Mouse (Mus musculus): ENCODE measurements around the gene Csnk1e. TPM values are rescaled to one million over a fixed set of nuclear protein-coding genes. Genes with fewer than 3 reads are reported as not detected.
"Not testable (repeated sequence)": the region's sequence is repeated elsewhere in the genome, so short reads cannot be mapped to it uniquely, and the experiment has no call there.

Gene Csnk1e
- total RNA-seq (2021) = 10 to 100 TPM; 43.1 to 43.9 TPM
- long read RNA-seq, experiment 1, transcript Csnk1e-202 (11 exons, 1,391 nt) = major isoform, 7 of 25 reads
- long read RNA-seq, experiment 1, partial matches to known transcripts = 4 of 25 reads
- long read RNA-seq, experiment 1, other reads (novel, unspliced or antisense) = 8 of 25 reads
- long read RNA-seq, experiment 2, transcript Csnk1e-202 (11 exons, 1,391 nt) = major isoform, 20 of 36 reads
- long read RNA-seq, experiment 2, partial matches to known transcripts = 4 of 36 reads
- long read RNA-seq, experiment 2, other reads (novel, unspliced or antisense) = 11 of 36 reads

DNA sequence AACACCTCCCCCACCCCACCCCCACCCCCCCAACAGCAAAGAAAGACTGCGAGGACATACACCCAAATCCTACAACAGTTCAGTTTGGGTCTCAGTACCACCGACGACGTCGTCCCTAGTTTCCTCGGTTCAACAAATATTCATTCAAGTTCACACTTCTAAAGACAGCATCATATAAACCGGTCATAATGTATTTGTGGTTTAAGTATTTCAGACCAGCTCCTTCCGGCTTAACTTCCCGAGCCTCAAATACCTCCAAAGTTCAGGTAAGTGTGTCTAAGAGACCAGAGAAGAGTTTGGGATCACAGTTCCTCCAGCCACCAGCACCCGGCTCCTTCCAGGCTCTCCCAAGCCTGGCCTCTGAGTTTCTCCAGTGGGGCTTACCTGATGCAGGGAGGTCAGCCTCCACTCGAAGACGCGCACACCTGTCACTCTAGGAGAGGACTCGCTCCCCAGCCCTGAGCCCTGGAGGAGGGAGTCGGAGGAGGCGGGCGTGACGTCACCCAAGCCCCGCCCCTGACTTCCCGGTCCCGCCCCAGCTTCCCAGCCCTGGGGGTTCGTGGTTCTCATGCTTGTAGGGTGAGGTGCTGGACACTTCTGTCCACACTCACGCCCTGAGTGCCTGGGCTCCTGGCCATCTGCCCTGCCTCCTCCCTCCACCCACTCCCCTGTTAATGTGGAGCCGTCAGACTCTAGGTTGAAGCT is at the start of gene Csnk1e:
Gene Csnk1e (minus strand): TSS at position 461 of the 705 bp plus-strand sequence.
- DNase-seq = peak; percentile 72

DNA sequence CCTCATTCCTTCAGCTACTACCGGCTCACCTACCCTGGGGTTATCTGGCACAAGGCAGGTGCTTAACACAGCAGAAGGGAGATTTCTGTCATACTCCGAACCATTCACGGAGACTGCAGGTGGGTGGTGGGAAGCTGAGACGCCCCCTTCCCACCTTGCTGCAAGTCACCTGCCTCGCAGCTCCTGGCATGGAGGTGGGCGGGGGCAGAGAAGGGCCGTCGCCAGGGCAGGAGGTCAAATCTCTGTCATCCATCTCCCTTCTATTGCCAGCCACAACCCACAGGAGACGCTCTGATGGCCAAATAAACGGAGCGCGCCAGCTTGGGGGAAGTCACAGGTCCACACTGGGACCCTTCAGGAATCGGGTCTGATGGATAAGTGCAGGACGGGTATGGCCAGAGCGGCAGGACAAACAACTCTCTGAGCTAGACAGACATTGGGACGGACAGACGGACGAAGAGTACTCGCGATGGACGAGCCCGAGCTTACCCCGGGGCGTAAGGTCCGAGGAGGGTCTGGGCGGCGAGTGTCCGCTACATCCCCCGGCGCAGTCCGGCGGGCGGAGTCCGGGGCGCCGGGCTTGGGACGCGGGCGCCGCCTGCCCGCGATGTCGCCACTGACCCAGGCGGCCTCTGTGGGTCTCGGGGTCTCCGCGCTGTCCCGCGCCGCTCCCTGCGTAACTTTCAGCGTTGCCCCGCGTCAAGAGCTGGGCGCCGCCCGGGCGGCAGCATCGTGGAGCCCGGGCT is 49.5 kb upstream of the Csnk1e start, which contains the start of gene Kcnj4:
Gene Kcnj4 (minus strand): TSS at position 535 of the 746 bp plus-strand sequence.
- DNase-seq = no peak

DNA sequence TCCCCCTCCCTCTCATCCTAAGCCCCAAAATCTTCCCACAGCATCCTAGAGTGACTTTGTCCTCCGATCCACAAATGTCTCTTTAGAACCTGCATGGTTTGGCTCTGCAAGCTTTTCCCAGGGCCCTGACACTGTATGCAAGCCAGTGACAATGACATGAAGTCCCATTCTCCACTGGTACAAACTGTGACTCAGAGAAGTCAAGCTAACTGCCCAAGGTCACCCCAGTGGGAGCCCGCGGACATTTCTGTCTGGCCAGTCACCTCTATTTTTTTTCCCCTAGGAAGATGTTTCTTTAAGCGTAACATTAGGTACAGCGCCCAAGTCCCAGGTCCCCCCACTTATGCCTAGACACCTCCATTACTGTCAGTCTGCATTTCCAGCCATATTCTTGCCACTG is 48.1 kb upstream of the Csnk1e start:
- DNase-seq = no peak

DNA sequence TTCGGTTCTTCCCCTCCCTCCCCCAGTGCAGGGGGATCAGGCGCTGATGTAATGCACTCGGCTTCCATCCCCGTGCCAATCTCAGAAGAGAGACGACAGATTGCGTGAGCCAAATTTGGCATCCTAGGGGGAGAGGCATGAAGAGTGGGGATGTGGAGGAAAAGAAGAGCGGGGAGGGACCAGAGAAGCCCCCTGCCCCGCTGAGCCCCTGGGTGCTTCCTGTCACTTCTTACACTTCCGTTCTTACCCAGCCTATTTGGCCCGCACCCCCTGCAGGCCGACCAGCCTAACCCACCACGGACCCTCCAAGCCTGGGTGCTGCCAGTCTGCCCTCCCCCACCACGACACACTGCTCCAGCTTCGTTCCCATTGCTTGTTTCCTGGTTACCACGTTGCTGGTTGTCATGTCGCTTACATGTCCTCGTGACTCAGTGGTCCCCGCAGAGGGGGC is 47.5 kb upstream of the Csnk1e start:
- DNase-seq = no peak

DNA sequence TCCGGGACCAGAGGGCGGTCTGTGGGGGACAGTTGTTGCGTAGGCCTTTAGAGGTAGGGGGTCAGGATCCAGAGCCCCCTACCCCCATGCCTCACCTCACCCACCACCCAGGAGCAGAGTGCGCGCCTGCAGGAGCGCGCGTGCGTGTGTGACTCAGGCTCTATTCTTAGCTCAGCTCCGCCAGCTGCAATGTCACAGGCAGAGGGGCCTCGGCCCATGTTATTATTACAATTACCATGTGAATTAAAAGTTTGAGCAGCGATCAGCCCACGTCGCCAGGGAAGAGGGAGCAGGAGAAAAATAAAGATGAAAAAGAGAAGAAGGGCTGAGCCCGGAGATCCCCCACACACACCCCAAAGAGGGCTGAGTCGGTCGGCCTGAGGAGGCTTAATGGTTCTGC is 44.7 kb upstream of the Csnk1e start:
- no peak for DNase-seq

DNA sequence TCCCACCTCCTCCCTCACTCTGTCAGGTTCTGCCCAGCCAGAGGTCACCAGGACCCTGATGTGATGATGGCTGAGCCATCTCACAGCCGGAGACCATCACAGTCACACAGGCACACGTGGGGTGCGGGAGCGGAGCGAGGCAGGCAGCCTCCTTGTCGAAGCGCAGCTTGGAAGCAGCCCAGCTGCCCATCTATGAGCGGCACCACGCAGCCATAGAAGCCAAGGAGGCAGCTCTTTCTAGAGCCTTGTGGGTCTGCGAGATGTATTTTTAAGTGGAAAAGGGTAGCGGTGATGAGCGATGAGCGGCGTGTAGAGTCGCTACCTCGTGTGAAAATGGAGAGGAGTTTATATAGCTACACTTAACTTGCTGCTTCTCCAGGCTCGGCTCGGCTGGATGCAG is 38.2 kb upstream of the Csnk1e start:
- DNase-seq = no peak

- no peak for DNase-seq
Measured at GRCm38 (mm10) chr15:79489463-79489862, 34.1 kb upstream of the Csnk1e start.

DNA sequence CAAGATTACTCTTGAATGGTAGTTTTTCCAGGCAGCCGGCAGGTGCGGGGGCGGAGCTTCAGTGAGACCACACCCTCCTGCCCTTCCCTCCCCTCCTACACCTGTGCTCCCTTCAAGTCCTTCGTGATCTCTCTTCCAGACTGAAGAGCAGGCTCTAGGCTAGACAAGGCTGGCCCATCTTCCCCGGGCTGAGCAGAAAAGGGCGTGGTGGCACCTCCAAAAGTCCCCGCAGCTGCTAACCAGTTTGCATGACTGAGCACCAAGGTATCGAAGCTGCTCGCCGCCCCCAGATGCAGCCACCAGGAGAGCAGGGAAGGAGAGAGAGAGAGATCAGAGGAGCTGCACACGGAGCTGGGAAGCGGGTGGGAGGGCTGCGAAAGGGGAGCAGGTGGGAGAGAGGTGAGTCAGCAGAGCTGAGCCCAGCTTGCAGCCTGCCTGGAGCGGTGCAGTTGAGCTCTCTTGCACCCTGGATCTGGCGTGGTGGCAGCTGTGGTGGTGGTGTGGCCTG is 25.9 kb upstream of the Csnk1e start:
- DNase-seq = no peak

GRCm38 (mm10) chr15:79477227-79477626 is 21.9 kb upstream of the Csnk1e start:
- no peak for DNase-seq

GRCm38 (mm10) chr15:79473638-79474355 is 18.4 kb upstream of the Csnk1e start:
- no peak for DNase-seq

- DNase-seq = no peak
Measured at GRCm38 (mm10) chr15:79473042-79473441, 17.7 kb upstream of the Csnk1e start.

- no peak for DNase-seq
Measured at GRCm38 (mm10) chr15:79471095-79471494, 15.7 kb upstream of the Csnk1e start.

DNA sequence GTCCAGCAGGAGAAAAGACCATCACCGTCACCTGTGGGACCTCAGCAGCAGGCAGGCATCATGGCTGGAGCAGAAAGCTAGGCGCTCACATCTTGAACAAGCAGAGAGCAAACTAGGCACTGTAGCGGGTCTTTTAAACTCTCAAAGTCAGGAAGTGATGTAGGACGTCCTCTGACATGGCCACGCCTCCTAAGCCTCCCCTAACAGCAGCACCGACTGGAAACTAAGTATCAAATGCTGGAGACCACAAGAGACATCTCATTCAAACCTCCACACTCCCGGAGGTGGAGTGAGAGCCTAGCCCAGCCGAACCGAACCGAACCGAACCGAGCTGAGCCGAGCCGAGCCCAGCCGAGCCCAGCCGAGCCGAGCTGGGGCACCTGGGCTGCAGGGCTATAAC is 15.2 kb upstream of the Csnk1e start:
- no peak for DNase-seq

- DNase-seq = no peak
Measured at GRCm38 (mm10) chr15:79469577-79469976, 14.2 kb upstream of the Csnk1e start.

DNA sequence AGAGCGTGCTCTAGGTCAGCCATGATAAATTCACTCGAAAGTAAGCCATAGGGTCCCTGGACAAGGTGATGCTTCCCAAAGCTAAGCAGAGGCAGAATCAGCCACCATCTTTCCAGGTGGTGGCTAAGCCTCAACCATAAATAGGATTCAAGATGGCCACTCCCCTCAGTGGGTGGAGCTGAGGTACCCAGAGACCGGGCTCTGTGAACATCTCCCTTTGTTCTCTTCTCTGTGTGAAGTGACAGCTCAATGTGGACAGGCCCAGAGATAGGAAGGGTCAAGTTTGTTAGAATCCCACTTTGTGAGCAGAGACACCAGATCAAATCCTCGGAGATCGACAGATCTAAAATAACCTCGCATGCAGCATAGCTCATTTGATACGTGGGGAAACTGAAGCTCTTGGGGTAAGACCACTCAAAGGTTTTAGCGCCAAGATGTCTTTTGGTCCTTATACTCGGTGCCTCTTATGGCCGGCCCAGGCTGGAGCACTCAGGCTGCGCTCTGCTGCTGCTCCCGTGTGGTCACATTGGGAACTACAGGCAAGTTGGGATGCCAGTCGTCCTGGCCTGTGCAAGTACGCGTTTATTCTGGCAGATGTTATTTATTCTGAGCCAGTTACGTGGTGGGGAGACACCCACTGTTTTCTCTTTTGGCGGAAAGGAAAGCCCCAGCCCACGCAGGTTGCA is 11.4 kb upstream of the Csnk1e start:
- DNase-seq = peak; percentile 71

- no peak for DNase-seq
Measured at GRCm38 (mm10) chr15:79456546-79456945, 1.2 kb upstream of the Csnk1e start.

GRCm38 (mm10) chr15:79456104-79456503 is 738 bp upstream of the Csnk1e start:
- DNase-seq = not testable (repeated sequence)

- no peak for DNase-seq
Measured at GRCm38 (mm10) chr15:79453831-79454230, 1.5 kb downstream of the Csnk1e start.

GRCm38 (mm10) chr15:79448041-79448440 is 7.3 kb downstream of the Csnk1e start:
- DNase-seq = no peak

GRCm38 (mm10) chr15:79445786-79446654 is 9.3 kb downstream of the Csnk1e start:
- peak; percentile 40 for DNase-seq

Data from gastrocnemius, postnatal 25 days (tissue).